Mouse (Mus musculus) ES-E14 (cell line): ENCODE data around the gene Adamts5. TPM values are rescaled to one million over a fixed set of nuclear protein-coding genes. Genes with fewer than 3 reads are reported as not detected.
A peak's percentile ranks its signal among the peaks of the same experiment; 100 is the strongest.

Source experiments
- DNase-seq: peaks from one replicate; pipeline ENCODE4 v3.0.0-alpha.2; 2013; ENCODE audit warnings: low read depth, low spot score
- H3K27ac ChIP-seq: 2 replicates; pipeline ENCODE4 v1.5.1; 2012; ENCODE audit warnings: low read depth, mild to moderate bottlenecking, low read length, moderate library complexity, mixed read lengths; ENCODE audit not compliant: poor library complexity, insufficient read depth, severe bottlenecking
- H3K36me3 ChIP-seq: 2 replicates; pipeline ENCODE4 v1.6.1; 2012; ENCODE audit warnings: mild to moderate bottlenecking, low read length, moderate library complexity, mixed read lengths; ENCODE audit not compliant: control insufficient read depth, poor library complexity, insufficient read depth, severe bottlenecking
- H3K4me1 ChIP-seq, 2 experiments: fragments of 150-350 bp in 1 of 2; sonication (generic) in 1 of 2; 2 replicates each; pipeline ENCODE4 v1.6.1; 2012; ENCODE audit warnings: low read length in 2 of 2, mild to moderate bottlenecking in 1 of 2, mixed read lengths in 1 of 2; ENCODE audit not compliant: control insufficient read depth in 2 of 2, insufficient read depth in 2 of 2, poor library complexity in 1 of 2
- H3K4me3 ChIP-seq, 2 experiments: fragments of 150-350 bp in 1 of 2; sonication (generic) in 1 of 2; 2 replicates each; pipeline ENCODE4 v1.5.1; 2012; ENCODE audit warnings: low read length in 2 of 2, low read depth in 1 of 2, mild to moderate bottlenecking in 1 of 2, mixed read lengths in 1 of 2; ENCODE audit not compliant: insufficient read depth in 1 of 2, poor library complexity in 1 of 2, severe bottlenecking in 1 of 2
- H3K9ac ChIP-seq: 2 replicates; pipeline ENCODE4 v1.6.1; 2012; ENCODE audit warnings: low read depth, mild to moderate bottlenecking, low read length, mixed read lengths; ENCODE audit not compliant: poor library complexity, insufficient read depth, severe bottlenecking
- H3K9me3 ChIP-seq: fragments of 150-350 bp; sonication (generic); 2 replicates; pipeline ENCODE4 v1.6.1; 2012; ENCODE audit warnings: low read depth, mild to moderate bottlenecking, low read length; ENCODE audit not compliant: control insufficient read depth, insufficient read depth
- CHD2 ChIP-seq: IDR thresholded peaks from 2 replicates; pipeline ENCODE4 v1.6.1; 2014; ENCODE audit warnings: mild to moderate bottlenecking, low read depth, low read length, inconsistent platforms
- HCFC1 ChIP-seq: IDR thresholded peaks from 2 replicates; pipeline ENCODE4 v1.6.1; 2012; ENCODE audit warnings: low read length, inconsistent platforms, borderline replicate concordance; ENCODE audit not compliant: insufficient read depth
- MAFK ChIP-seq: IDR thresholded peaks from 2 replicates; pipeline ENCODE4 v1.6.1; 2014; ENCODE audit warnings: mild to moderate bottlenecking, low read depth, low read length, inconsistent platforms; ENCODE audit not compliant: insufficient read depth
- ZC3H11A ChIP-seq: IDR thresholded peaks from 2 replicates; pipeline ENCODE4 v1.6.1; 2012; ENCODE audit warnings: low read depth, mild to moderate bottlenecking, inconsistent platforms, low read length, borderline replicate concordance
- ZNF384 ChIP-seq: IDR thresholded peaks from 2 replicates; pipeline ENCODE4 v1.6.1; 2012; ENCODE audit warnings: low read depth, low read length, inconsistent platforms
- in situ Hi-C, 2 experiments: fragments of 600-800 bp; cut with MboI; formaldehyde crosslinking; loops; one replicate each; pipeline ENCODE4 v1.15.1; 2025; ENCODE audit warnings: low sequenced_read_pairs in 2 of 2, inconsistent platforms in 1 of 2; ENCODE audit not compliant: unreplicated experiment in 2 of 2
- total RNA-seq: library from RNA; depleted of rRNA; stranded (reverse); fragments of 300-350 nt; gene quantifications from 2 replicates; pipeline ENCODE4 v1.2.3, GENCODE M21; 2012

Adamts5 gene
- total RNA-seq, 1 experiment, result 1.9 TPM

GRCm38 (mm10) chr16:85898391-85898790 is 3.2 kb downstream of the Adamts5 start:
- no peak for TF ChIP-seq ZC3H11A
- peak; percentile 11 for DNase-seq
- Histone ChIP-seq H3K9me3 (no peaks in the 10 kb centered on the region), H3K4me1 (no peaks in the 10 kb centered on the region; a peak in 1 of 4 replicates), H3K9ac (no peak overlapping the region), H3K4me3 (no peak overlapping the region), H3K27ac (no peak overlapping the region), H3K36me3 (no peaks in the 10 kb centered on the region)
- in situ Hi-C loops, result no loop called here

- Histone ChIP-seq H3K9me3 (no peaks in the 10 kb centered on the region), H3K4me3 (no peak overlapping the region), H3K36me3 (no peaks in the 10 kb centered on the region), H3K4me1 (no peaks in the 10 kb centered on the region; a peak in 1 of 4 replicates), H3K27ac (no peak overlapping the region), H3K9ac (no peak overlapping the region)
- in situ Hi-C loops, result no loop called here
- TF ChIP-seq CHD2 (no peak), HCFC1 (no peak), ZNF384 (no peak), MAFK (no peak), ZC3H11A (no peak)
- no peak for DNase-seq
These were observed 3.8 kb downstream of the Adamts5 start for GRCm38 (mm10) chr16:85897854-85898253.

- in situ Hi-C loops, result no loop called here
- TF ChIP-seq ZNF384, result no peak
- TF ChIP-seq CHD2, result no peak
- no peak for TF ChIP-seq ZC3H11A
- no peak for TF ChIP-seq HCFC1
- TF ChIP-seq MAFK, result no peak
- DNase-seq, result no peak
These were observed 5.7 kb downstream of the Adamts5 start for GRCm38 (mm10) chr16:85895948-85896347.

GRCm38 (mm10) chr16:85889778-85890177 is 11.8 kb downstream of the Adamts5 start:
- Histone ChIP-seq H3K36me3 (no peaks in the 10 kb centered on the region), H3K4me3 (no peak overlapping the region), H3K9me3 (no peaks in the 10 kb centered on the region), H3K27ac (no peak overlapping the region), H3K4me1 (no peaks in the 10 kb centered on the region), H3K9ac (no peak overlapping the region)
- no peak for DNase-seq
- in situ Hi-C loops, result no loop called here
- TF ChIP-seq CHD2 (no peak), ZC3H11A (no peak), ZNF384 (no peak), MAFK (no peak), HCFC1 (no peak)

More at GRCm38 (mm10) chr16:85895948-85896347, 5.7 kb downstream of the Adamts5 start:
- no peak overlapping the region for H3K27ac ChIP-seq
- H3K36me3 ChIP-seq, result no peaks in the 10 kb centered on the region
- H3K9ac ChIP-seq, result no peak overlapping the region
- no peaks in the 10 kb centered on the region for H3K9me3 ChIP-seq
- H3K4me3 ChIP-seq, result no peak overlapping the region
- H3K4me1 ChIP-seq, result no peaks in the 10 kb centered on the region; a peak in 1 of 4 replicates

GRCm38 (mm10) chr16:85887289-85888051 is 14.2 kb downstream of the Adamts5 start:
- Histone ChIP-seq H3K9ac (no peak overlapping the region), H3K36me3 (no peaks in the 10 kb centered on the region), H3K4me3 (no peak overlapping the region), H3K9me3 (no peaks in the 10 kb centered on the region), H3K27ac (no peak overlapping the region), H3K4me1 (no peaks in the 10 kb centered on the region)
- in situ Hi-C loops, result no loop called here
- no peak for DNase-seq
- TF ChIP-seq HCFC1 (no peak), ZNF384 (no peak), ZC3H11A (no peak), CHD2 (no peak), MAFK (no peak)
